Mouse (Mus musculus) kidney, adult 2 months (tissue): Measurements from ENCODE around the gene Gm49380.

Source experiments
- CTCF ChIP-seq: fragments of 200-500 bp; conservative IDR thresholded peaks from 2 replicates; pipeline ENCODE4 v1.5.1; 2011; ENCODE audit warnings: low read depth, mild to moderate bottlenecking, control low read depth, low read length, moderate library complexity, mixed read lengths; ENCODE audit not compliant: insufficient read depth, insufficient read length
- POLR2A ChIP-seq: fragments of 200-500 bp; IDR thresholded peaks from one replicate; pipeline ENCODE4 v1.6.1; 2011; ENCODE audit warnings: low read depth, low read length, control low read depth

DNA sequence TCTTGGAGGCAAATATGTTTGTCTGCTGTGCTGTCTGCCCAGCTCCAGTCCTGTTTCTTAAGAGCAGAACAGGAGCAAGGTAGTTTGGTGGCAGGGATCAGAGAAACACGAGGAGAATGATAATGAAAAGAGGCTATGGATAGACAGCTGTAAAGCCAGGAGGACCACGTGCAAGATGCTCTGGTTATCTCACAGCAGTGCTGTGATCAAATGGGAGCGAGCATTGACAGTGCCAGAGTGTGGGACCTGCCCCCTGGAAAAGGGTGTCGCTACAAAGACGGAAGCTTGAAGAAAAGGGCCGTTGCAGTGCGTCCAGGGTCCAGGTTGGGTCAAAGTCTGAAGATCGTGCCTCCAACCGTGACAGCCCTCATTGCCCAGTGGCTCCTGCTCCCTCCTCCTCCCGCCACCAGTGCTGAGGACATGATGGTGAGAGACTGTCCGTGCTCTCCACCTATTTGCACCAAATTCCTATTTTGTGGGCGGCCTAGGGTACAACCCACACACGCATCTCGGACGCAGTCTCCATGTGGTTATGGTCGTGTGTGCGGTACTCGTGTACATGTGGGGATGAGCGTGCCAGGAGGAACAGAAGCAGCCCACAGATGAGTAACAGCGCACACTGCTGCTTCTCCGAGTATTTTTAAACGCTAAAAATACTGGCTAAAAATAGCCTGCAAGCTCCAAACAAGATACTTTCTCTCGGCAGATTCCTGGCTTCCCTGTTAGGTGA is 29.7 kb downstream of the Gm49380 start:
- TF ChIP-seq CTCF = no peak
- no peak for TF ChIP-seq POLR2A
